Mouse (Mus musculus) hindbrain, embryonic 16.5 days (tissue): Measurements from ENCODE around the gene Ndufs8. TPM values are rescaled to one million over a fixed set of nuclear protein-coding genes. Genes with fewer than 3 reads are reported as not detected.

Experiments used
- ATAC-seq: fragments of 200-750 bp; cut with Nextera tagmentation; 2 replicates; pipeline ENCODE4 v1.8.0; 2017; ENCODE audit warnings: moderate TSS enrichment, moderate library complexity
- H3K27ac ChIP-seq: fragments of 300-500 bp; sonication (generic); 2 replicates; pipeline ENCODE4 v1.5.1; 2014; ENCODE audit warnings: low read depth, mild to moderate bottlenecking, control low read depth, low read length, moderate library complexity
- H3K27me3 ChIP-seq: fragments of 300-500 bp; sonication (generic); replicated peaks from 2 replicates; pipeline ENCODE4 v1.6.1; 2014; ENCODE audit warnings: low read length; ENCODE audit not compliant: control insufficient read depth, insufficient read depth
- H3K36me3 ChIP-seq: fragments of 300-500 bp; sonication (generic); 2 replicates; pipeline ENCODE4 v1.6.1; 2014; ENCODE audit warnings: mild to moderate bottlenecking, low read length, moderate library complexity, mixed read lengths; ENCODE audit not compliant: control insufficient read depth, insufficient read depth
- H3K4me1 ChIP-seq: fragments of 300-500 bp; sonication (generic); 2 replicates; pipeline ENCODE4 v1.6.1; 2014; ENCODE audit warnings: low read depth, low read length; ENCODE audit not compliant: control insufficient read depth, insufficient read depth
- H3K4me2 ChIP-seq: fragments of 300-500 bp; sonication (generic); 2 replicates; pipeline ENCODE4 v1.6.1; 2014; ENCODE audit warnings: mild to moderate bottlenecking, low read length, control low read depth, moderate library complexity
- H3K4me3 ChIP-seq: fragments of 300-500 bp; sonication (generic); 2 replicates; pipeline ENCODE4 v1.5.1; 2014; ENCODE audit warnings: mild to moderate bottlenecking, low read length, control low read depth, moderate library complexity
- H3K9ac ChIP-seq: fragments of 300-500 bp; sonication (generic); 2 replicates; pipeline ENCODE4 v1.6.1; 2014; ENCODE audit warnings: low read depth, mild to moderate bottlenecking, control low read depth, low read length, moderate library complexity
- H3K9me3 ChIP-seq: fragments of 300-500 bp; sonication (generic); 2 replicates; pipeline ENCODE4 v1.6.1; 2014; ENCODE audit warnings: mild to moderate bottlenecking, low read length, moderate library complexity; ENCODE audit not compliant: control insufficient read depth
- WGBS: fragments of 180-500 bp; shearing (Covaris S2); extraction: QIAGEN DNeasy Blood & Tissue Kit; methylation state at CpG from one replicate; pipeline ENCODE4 v1.1.7; 2014; 5-methylcytosine and 5-hydroxymethylcytosine counted together
- polyA plus RNA-seq: library from polyadenylated mRNA; unstranded; fragments of >200 nt; fragmentation: Nextera tagmentation; extraction: Ambion mirVana; gene quantifications from 2 replicates; pipeline ENCODE4 v1.2.1, GENCODE M21; 2015

The Ndufs8 gene
- polyA plus RNA-seq, 1 experiment from 2014 or later = 320 TPM

DNA sequence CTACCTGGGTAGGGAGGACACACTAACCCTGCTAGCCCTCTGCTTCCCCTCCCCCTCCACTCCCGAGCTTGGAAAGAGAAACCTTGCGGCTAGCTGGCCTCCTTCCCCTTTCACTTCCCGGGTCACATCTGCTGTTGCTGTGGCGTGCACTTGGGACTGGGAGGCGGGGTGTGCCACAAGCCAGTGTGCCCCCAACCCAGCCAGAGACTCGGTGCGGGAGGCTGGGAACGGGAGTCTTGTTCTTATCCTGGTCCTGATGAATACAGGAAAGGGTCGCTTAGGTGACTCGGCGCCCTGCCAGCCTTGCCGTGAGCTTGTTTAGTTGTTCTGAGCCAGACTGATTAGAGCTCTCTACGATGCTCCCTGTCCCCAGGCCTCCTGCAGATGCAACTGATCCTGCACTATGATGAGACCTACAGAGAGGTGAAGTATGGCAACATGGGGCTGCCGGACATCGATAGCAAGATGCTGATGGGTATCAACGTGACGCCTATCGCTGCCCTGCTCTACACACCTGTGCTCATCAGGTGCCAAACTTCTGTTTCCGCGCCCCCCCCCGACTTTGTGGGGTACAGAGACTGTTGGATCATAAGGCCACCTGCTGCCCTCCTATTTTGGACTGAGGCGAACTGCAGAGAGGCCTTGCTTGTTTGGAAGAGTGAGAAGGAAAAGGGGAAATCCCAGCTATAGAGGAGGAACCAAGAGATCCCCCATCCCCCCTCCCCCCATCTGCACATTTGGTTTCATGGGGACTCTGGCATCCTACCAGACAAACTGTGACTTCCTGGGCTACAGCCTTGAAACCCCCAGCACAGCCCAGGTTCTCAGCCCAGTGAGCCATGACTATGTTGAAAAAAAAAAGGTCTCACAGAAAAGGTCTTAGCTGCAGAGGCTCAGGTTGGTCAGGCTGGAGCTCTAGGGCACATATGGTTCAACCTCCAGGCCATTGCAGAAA, 23.6 kb upstream of the Ndufs8 start:
- Histone ChIP-seq H3K27me3 (peaks cover 5% of the 10 kb centered on the region), H3K36me3 (no peaks in the 10 kb centered on the region), H3K27ac (no peak overlapping the region), H3K4me3 (peak overlapping the region; percentile 43), H3K4me2 (peak overlapping the region; percentile 79), H3K4me1 (peaks cover 9% of the 10 kb centered on the region), H3K9me3 (no peaks in the 10 kb centered on the region), H3K9ac (peak overlapping the region; percentile 59)
- 0 out of 2 replicates have a peak, but pooled peaks have one; percentile 24 for ATAC-seq
- 8% methylated on average over 22 of the region's 22 CpGs for WGBS

DNA sequence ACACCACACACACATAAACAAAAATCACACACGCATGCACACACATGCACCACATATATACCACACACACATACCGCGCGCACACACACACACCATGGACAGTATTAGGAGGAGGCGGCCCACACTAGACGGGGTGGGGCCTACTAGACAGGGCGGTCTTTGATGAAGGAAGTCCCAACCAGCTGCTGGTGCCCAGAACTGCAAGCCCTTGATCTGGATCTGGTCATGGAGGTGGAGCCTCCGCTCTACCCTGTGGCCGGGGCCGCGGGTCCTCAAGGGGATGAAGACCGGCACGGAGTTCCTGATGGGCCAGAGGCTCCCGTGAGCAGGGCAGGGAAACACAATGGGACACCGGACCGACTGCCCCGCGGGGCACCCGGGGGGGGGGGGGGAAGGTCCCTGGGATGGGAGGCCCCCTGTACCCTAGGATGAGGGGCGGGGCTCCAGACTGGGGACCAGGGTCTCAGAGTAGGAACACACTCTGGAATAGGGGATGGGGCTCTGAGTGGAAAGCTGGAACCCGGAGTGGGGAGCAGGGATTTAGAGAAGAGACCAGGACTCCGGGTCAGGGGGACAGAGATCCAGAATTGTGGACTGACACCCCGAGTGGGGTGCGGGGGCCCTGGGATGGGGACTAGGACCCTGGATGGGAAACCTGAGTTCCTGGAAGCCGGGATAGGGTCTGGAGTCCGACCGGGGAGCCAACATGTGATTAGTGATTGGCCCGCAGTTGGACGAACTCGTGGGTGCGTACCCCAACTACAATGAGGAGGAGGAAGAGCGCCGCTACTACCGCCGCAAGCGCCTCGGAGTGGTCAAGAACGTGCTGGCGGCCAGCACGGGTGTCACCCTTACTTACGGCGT, 22.7 kb upstream of the Ndufs8 start, which contains the start of gene Unc93b1:
Gene Unc93b1 (plus strand): TSS at position 155 of the 864 bp plus-strand sequence.
- 9% methylated on average over 36 of the region's 42 CpGs for WGBS
- H3K4me3 ChIP-seq = peak within 1 kb of the TSS; percentile 43
- H3K9me3 ChIP-seq = no peaks in the 10 kb centered on the region
- H3K4me2 ChIP-seq = peak within 1 kb of the TSS; percentile 79
- H3K9ac ChIP-seq = peak within 1 kb of the TSS; percentile 59
- peaks cover 5% of the 10 kb centered on the region for H3K27me3 ChIP-seq
- H3K36me3 ChIP-seq = no peaks in the 10 kb centered on the region
- no peak within 1 kb of the TSS for H3K27ac ChIP-seq
- H3K4me1 ChIP-seq = peaks cover 14% of the 10 kb centered on the region
- ATAC-seq = peak; percentile 70

DNA sequence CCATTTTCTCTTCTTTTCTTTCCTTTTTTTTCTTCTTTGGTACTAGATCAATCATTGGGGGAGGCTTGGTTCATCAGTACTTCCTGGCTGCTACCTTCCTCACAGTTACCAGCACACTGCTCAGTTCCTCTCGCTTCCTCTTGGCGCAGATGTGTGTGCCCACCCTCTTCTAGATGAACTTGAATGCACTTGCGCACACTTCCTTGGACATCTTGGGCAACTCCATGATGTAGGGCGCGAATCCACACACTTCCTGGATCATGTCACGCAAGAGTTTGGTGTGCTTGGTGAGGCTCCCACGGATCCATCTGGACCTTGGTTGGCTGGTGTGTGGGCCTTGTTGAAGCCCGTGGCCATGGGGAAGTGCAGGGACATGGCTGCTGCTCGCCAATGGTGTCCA, 19.1 kb upstream of the Ndufs8 start:
- Histone ChIP-seq H3K9me3 (no peaks in the 10 kb centered on the region), H3K4me1 (peaks cover 22% of the 10 kb centered on the region), H3K9ac (no peak overlapping the region), H3K27me3 (peaks cover 5% of the 10 kb centered on the region), H3K27ac (no peak overlapping the region), H3K4me2 (no peak overlapping the region), H3K4me3 (no peak overlapping the region), H3K36me3 (no peaks in the 10 kb centered on the region)
- WGBS = 90% methylated on average over 9 of the region's 9 CpGs
- no peak for ATAC-seq

DNA sequence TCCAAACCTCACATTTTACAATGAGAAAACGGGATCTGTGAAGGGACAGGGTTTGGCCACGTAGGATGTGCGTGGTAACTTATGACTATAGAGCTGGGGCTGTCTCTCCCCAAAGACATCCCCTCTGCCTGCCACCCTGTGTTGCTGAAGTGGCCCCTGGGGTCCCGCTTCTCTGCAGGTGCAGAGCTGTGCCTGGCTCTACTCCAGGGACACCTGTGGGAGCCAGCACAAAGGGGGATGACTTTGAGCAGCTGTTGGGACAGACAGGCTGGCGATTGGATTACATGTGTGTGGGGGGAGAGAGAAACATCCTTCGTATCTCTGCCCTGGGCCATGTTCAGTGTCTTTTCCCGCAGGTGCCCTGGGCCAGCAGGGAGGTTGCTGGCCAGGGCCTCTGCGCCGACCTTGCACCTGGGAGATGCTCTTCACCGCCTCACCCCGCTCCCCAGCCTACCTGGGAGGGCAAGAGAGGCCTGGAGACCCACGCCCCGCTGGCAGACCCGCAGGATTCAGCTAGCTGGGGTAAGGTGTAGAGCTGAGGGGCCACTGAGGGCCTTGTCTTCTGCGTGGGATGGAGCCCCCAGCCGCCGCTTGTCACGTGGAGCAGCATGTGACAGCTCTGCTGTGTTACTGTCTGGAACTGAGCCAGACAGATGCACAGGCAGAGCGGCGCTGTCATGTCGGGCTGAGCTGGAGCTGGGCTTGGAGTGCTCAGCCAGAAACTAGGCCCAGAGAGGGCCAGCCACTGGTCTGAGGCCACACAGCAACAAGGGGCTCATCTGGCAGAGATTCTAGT, 17.9 kb upstream of the Ndufs8 start:
- Histone ChIP-seq H3K36me3 (no peaks in the 10 kb centered on the region), H3K9ac (no peak overlapping the region), H3K4me2 (no peak overlapping the region), H3K27me3 (peaks cover 2% of the 10 kb centered on the region; the same call in 1 of the 2 replicates), H3K4me3 (no peak overlapping the region), H3K9me3 (no peaks in the 10 kb centered on the region), H3K4me1 (peaks cover 14% of the 10 kb centered on the region), H3K27ac (peak overlapping the region; percentile 36)
- 64% methylated on average over 21 of the region's 21 CpGs for WGBS
- no peak for ATAC-seq

DNA sequence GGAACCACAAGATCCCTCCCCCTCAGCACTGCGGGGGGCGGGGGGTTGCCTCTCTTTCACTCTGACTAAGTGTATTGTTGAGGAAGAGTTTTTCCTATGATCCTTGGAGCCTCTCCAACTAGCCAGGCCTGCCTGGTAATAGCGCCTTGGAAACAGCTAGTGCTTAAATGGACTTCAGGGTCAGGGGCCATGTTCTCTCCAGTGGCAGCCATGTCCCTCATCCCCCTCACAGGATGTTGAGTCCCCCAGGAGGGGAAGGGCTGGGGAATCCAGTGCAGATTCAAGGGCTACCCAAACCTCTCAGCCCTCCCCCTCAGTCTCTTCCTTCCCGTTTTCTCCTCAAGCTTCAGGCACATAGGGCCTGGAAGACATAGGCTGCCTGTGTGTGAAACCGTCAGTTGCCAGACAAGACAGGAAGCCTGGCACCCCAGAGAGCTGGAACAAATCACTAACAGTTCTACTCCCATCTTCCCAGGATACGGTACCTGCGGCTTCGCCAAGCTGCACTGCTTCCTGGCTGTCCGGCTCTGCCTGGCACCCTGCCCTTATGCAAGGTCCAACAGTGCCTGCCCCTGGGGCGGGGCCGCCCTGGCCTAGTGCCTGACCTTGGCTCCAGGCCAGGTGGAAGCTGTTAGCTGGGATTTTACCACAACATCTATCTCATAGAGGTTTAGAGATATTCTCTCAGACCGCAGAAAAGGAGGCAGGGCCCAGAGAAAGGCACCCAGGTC, 16.8 kb upstream of the Ndufs8 start, which contains the start of gene Aldh3b1:
Gene Aldh3b1 (minus strand): TSS at position 598 of the 731 bp plus-strand sequence.
- H3K9ac ChIP-seq = no peak within 1 kb of the TSS
- no peaks in the 10 kb centered on the region for H3K27me3 ChIP-seq
- peak; percentile 88 for ATAC-seq
- H3K4me1 ChIP-seq = peaks cover 13% of the 10 kb centered on the region
- H3K4me3 ChIP-seq = no peak within 1 kb of the TSS
- WGBS = 35% methylated on average over 12 of the region's 12 CpGs
- no peaks in the 10 kb centered on the region for H3K9me3 ChIP-seq
- H3K4me2 ChIP-seq = peak within 1 kb of the TSS; percentile 1; the same call in 1 of the 2 replicates
- H3K36me3 ChIP-seq = no peaks in the 10 kb centered on the region
- peak within 1 kb of the TSS; percentile 36 for H3K27ac ChIP-seq

DNA sequence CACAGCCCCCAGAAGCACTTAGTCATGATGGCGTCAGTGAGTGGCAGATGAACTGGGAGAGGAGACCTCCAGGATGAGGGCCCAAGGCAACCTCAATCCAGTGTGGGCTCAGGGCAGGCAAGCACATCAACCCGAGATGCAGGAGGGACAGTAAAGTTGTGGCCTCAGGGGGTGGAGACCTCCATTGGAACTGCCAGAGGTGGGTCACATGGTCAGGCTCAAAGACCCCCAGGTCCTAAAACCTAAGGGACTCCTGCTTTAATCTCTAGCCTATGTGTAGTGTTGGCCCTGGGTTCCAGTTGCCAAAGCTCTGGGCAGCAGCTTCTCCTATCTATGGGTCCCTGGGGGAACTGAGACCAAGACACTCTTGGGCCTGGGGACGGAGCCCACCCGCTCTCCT, 16.2 kb upstream of the Ndufs8 start:
- Histone ChIP-seq H3K9ac (no peak overlapping the region), H3K4me2 (no peak overlapping the region), H3K4me3 (no peak overlapping the region), H3K9me3 (no peaks in the 10 kb centered on the region), H3K4me1 (peaks cover 13% of the 10 kb centered on the region), H3K27me3 (no peaks in the 10 kb centered on the region), H3K27ac (peak overlapping the region; percentile 36; the same call in 1 of the 2 replicates), H3K36me3 (no peaks in the 10 kb centered on the region)
- 68% methylated on average over 4 of the region's 4 CpGs for whole genome bisulfite sequencing
- ATAC-seq = peak; percentile 3; the same call in 1 of the 2 replicates

DNA sequence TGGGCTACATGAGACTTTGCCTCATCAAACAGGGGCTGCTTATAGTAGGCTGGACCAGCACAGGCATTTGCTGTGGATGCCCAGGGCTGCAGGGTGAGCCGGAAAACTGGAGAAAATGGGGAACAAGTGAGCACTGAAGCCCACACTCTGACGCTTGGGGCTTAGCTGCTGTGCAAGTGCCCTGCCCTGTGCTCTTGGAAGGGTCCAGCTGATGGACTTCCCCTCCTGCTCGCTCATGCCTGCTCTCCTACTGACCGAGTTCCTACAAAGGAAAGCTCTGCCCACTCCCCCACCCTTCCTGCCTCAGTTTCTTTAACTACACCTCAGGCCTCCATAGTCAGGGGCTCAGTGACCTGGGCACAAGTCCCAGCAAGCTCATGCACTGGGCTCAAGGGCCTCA, 15.4 kb upstream of the Ndufs8 start:
- no peaks in the 10 kb centered on the region for H3K27me3 ChIP-seq
- H3K4me2 ChIP-seq = no peak overlapping the region
- H3K36me3 ChIP-seq = no peaks in the 10 kb centered on the region
- no peak overlapping the region for H3K4me3 ChIP-seq
- H3K9ac ChIP-seq = no peak overlapping the region
- H3K9me3 ChIP-seq = no peaks in the 10 kb centered on the region
- no peak for ATAC-seq
- peaks cover 13% of the 10 kb centered on the region for H3K4me1 ChIP-seq
- WGBS = 83% methylated on average over 4 of the region's 4 CpGs
- no peak overlapping the region for H3K27ac ChIP-seq

DNA sequence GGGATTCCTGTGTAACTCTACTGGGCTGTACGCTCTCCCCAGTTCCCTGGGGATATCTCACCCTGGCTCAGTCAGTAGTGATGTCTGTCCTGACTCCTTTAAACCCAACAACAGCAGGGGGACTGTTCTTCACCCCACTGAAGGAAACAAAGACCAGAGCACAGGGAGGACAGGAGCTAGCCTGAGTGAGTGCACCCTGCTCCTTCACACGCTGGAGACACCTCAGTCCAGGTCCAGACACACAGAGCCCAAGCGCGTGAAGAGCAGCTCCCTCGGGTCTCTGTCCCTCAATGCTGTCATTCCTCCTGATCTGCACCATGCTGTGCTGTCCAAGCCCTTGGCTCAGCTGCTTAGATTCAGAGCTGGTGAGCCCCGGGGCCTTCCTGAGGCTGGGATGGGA, 14.1 kb upstream of the Ndufs8 start:
- Histone ChIP-seq H3K9ac (no peak overlapping the region), H3K4me2 (no peak overlapping the region), H3K9me3 (no peaks in the 10 kb centered on the region), H3K36me3 (no peaks in the 10 kb centered on the region), H3K4me3 (no peak overlapping the region), H3K27me3 (no peaks in the 10 kb centered on the region), H3K4me1 (peaks cover 13% of the 10 kb centered on the region), H3K27ac (no peak overlapping the region)
- no peak for ATAC-seq
- 72% methylated on average over 6 of the region's 6 CpGs for WGBS
